Mouse (Mus musculus): ENCODE results near the gene Map3k3. TPM values are rescaled to one million over a fixed set of nuclear protein-coding genes. Genes with fewer than 3 reads are reported as not detected.
A peak's percentile ranks its signal among the peaks of the same experiment; 100 is the strongest.

Map3k3 gene
- 15.0 and 23.5 TPM in 2 replicates for polyA plus RNA-seq (2012; rRNA removed)

DNA sequence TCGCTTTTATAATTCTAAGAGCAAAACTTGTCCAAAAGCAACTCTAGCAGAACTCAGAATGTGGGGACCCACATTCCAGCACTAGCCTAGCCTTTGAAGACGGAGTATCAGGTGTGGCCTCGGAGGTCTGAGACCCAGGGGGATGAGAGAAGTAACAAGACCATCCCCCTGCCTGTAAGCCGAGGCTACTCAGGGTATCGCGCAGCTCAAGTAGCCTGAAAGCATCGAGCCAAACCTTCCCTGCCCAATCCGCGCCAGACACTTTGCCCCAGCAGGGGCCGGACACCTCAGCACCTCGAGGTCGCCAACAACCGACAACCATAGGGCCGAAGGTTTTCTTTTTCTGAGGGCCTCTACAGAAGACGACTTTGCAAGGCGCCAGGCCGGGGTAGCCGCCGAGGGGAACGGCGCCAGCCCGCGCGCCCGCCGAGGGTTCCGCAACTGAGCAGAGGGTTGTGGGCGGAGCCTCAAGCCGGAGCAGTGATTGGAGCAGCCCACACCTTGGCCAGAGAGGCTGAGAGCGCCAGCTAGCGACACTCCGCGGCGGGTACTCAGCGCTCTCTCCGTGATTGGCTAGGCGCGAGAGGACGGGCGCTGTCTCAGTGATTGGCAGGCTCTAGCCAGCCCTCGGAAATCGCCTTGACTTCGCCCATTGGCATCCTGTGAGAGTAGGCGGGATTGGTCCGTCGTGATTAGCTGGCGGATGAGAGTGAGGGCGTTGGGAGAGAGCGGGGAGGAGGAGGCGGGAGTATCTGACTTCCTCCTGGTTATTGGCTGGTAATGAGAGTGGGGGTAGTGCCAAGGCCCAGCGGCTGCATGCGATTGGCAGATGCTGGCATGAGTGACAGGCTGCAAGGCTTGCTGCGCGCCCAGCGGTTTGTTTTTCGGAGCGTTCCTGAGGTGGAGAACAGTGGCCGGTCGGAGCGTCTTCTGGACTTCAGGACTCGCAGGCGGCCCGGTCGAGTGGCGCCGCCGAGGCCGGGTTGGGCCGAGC is at the start of gene Map3k3:
Gene Map3k3, plus strand, starts transcription at position 906 of the 994 bp plus-strand sequence.
- DNase-seq (ENCODE audit: low read depth, low spot score) = peak; percentile 99
- WGBS = under 1% methylated on average over 69 of the region's 69 CpGs

DNA sequence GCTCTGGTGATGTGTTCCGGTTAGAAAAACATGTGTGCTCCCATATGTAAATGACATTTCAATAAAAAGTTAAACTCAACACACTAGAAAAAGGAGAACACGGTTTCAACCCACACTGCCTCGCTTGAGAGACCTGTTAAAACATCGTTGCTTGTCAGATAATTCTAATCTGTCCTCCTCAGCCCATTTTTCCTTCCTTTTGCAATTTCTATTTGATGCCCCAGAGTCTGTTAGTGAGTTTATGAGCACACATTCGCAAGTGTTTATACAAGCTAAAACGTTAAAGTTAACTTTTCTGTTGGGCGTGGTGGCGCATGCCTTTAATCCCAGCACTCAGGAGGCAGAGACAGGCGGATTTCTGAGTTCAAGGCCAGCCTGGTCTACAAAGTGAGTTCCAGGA is 49.4 kb upstream of the Map3k3 start:
- no peak for DNase-seq (ENCODE audit: low read depth, low spot score)
- 72% methylated on average over 9 of the region's 9 CpGs for WGBS

DNA sequence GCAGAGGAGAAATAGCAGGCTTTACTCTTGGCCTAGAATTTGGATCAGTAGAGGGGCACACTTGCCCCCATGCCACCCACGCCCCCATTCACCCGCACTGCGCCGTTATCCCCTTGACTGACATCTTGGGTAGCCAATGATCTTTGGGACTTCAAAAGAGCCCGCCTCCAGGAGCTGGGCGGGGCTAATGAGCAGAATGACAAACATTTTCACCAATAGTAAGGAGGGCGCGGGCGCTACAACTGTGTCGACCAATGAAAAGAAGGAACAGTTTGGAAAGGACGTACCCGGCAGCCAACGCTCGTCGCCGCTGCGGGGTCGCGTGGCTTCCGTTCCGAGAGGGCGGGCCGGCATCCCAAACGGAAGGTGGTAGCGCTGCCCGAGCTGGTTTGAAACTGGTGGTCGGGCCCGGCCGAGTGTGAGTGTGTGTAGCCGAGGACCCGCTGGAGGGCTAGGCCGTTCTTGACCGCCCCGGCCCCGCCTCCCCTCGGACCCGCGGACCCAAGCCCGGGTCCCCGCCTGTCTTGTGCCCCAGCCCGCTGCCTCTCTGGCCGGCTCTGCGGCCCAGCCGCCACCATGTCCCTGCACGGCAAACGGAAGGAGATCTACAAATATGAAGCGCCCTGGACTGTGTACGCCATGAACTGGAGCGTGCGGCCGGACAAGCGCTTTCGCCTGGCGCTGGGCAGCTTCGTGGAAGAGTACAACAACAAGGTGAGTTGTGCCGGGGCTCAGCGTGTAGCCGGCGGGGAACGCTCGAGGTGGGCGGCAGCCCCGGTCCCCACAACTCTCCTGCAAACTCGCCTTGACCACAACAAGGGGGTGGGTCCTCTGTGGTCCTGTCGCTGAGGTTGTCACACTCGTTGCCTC is 47.6 kb upstream of the Map3k3 start, which contains the start of gene Dcaf7:
Gene Dcaf7, plus strand, starts transcription at position 325 of the 870 bp plus-strand sequence.
- DNase-seq (ENCODE audit: low read depth, low spot score) = peak; percentile 85
- WGBS = under 1% methylated on average over 66 of the region's 66 CpGs

DNA sequence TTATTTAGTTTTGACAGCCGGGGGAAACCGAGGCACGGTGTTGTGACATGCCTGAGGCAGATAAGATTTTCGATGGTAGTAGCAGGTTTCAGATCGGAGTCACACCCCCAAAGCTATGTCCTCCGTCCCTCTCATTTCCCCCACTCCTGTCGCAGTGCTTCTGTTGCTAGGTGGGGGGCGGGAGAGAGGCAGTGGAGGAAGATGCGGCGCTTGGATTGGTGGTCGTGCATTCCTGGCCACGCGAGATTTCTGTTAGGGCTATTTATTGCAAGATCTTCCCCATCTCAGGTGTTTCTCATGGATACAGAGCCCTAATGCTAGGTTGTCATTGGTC is 47.0 kb upstream of the Map3k3 start:
- WGBS = under 1% methylated on average over 13 of the region's 13 CpGs
- DNase-seq (ENCODE audit: low read depth, low spot score) = no peak

DNA sequence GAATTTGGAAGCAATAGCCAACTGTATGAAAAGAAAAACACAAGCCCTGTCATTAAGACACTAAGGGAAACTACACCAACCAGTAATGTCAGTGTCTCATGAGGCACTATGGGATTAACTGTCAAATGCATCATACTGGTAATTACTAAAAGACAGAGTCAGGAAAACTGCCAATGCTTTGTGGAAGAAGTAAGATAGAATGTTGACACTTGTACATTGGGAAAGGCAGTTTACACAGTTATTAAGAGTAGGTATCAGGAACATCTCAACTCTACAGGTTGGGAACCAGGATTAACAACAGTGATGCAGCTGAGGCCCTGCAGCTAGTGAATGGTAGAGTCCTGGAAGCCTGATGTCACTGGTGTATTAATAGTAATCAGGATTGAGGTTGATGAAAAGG is 40.1 kb upstream of the Map3k3 start:
- DNase-seq (ENCODE audit: low read depth, low spot score) = no peak

DNA sequence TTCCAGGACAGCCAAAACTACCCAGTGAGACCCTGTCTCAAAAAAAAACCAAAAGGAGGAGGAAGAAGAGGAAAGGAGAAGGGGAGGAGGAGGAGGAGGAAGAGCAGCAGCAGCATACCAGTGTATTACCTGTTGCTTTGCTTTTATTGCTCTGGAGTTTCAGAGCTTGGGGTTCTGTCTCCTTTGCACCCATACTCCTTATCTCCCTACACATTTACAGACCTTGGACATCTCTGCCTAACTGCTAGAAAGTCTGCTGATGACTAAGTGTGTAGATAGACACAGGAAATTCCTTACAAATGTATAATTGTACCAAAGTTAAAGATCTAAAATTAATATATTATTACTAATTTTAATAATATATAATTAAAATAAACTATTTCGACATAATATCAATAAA is 39.2 kb upstream of the Map3k3 start:
- DNase-seq (ENCODE audit: low read depth, low spot score) = no peak

DNA sequence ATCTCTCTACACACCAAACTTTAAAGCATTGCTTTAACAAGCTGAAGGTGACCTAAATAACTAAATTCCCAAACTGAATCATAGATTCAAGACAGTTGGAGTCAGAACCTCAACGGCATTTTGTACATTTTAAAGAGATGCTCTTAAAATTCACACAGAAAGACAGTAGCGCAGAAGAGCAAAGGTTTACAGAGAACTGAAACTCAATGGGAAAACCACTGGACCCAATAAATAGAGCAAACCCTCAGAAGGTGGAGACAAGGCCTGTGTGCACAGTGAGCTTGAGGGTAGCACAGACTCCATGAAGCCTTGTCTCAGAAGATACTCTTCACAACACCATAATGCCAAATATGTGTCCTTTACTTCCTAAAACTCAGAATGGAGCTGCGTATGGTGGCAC is 38.6 kb upstream of the Map3k3 start:
- WGBS = 93% methylated on average over 3 of the region's 3 CpGs
- DNase-seq (ENCODE audit: low read depth, low spot score) = no peak

More for the DNA sequence above, 39.2 kb upstream of the Map3k3 start:
- WGBS = 91% methylated on average over 1 of the region's 1 CpGs

DNA sequence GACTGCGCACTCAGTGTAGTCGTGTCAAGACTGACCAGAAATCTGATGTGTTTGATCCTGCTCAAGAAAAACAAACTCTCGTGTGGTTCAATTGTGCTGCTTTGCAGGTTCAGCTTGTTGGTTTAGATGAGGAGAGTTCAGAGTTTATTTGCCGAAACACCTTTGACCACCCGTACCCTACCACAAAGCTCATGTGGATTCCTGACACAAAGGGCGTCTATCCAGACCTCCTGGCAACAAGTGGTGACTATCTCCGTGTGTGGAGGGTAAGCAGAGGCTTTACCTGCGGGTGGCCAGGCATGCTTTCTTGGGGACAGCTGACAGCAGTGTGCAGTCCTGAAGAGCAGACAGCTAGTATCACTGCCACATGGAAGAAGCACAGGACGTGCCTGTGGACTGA is 37.8 kb upstream of the Map3k3 start:
- DNase-seq (ENCODE audit: low read depth, low spot score) = no peak
- WGBS = 81% methylated on average over 9 of the region's 9 CpGs

DNA sequence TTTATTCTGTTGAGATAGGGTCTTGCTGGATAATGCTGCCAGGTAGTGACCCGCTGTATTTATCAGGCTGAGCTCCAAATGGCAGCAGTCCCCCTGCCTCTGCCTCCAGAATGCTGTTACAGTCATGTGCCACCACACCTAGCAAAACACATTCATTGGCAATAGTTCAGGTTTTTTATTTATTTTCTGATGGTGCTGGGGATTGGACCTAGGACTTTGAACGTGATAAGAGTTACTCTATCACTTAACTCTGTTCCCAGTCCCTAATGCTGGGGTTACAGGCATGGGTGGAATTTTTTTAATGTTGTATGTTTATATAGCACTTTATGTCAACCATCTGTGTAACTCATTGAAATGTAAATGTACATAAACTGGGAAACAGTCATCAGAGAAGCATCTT is 30.5 kb upstream of the Map3k3 start:
- WGBS = 33% methylated on average over 2 of the region's 2 CpGs
- DNase-seq (ENCODE audit: low read depth, low spot score) = no peak

DNA sequence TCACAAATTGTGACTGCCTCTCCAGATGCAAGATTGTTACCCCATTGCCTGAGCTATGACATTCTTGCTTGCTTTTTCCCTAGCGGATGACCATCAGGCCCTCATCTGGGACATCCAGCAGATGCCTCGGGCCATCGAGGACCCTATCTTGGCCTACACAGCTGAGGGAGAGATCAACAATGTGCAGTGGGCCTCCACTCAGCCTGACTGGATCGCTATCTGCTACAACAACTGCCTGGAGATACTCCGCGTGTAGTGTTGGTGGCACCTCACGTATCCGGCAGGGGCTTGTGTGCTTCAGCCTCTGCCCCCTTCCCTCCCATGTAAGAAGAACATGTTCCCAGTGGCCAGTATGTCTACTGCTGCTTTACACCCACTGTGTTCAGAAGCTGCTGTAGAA is 29.8 kb upstream of the Map3k3 start:
- WGBS = 95% methylated on average over 8 of the region's 8 CpGs
- DNase-seq (ENCODE audit: low read depth, low spot score) = no peak

DNA sequence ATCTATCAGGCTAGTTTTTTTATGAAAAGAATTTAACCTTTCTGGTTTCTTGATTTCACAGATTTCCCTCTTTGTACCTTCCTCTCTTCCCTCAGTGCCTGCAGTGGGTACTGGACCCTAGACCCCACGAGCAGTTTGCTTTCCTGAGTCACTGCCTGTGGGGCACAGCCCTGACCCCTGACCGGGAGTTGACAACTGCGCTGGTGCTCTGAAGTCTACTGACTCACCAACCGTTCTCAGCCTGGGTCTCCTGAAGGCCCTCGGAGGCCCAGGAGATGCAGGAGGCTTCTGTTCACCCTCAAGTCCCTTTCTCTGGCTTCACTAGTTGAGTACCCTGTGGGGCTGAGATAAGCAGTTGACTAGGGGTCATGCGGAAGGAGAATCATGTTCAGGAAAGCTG is 29.1 kb upstream of the Map3k3 start:
- WGBS = 88% methylated on average over 6 of the region's 6 CpGs
- no peak for DNase-seq (ENCODE audit: low read depth, low spot score)

DNA sequence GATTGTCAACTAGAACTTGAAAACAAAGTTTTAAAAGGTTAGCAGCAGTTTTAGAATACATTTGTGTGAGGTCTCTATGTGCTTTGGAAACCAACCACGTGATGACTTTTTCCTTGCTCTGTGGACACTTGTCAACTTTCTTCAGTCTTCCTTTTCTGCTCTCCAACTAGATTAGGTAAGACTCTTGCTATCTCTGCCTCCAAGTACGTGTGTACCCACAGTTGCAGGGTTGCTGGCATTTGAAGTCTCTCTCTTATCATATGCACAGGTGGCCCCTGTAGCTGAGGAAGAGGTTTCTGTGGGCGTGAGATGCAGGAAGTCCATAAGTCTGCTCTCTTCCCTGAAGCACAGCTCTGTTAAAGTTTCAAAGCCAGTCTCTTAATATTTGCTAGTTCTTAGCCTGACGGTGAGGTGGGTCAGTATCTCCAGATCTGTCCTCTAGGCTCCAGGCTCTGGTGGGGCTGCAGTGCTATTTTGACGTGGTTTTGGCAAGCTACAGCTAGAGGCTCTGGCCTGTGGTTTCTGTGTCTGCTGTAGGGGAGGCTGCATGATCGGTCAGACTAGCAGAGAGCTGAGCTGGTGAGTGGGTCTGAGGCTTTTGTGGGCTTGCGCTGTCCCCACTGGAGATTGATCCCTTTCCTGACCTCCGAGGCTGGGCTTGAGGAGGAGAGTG is 27.5 kb upstream of the Map3k3 start:
- 87% methylated on average over 8 of the region's 8 CpGs for WGBS
- no peak for DNase-seq (ENCODE audit: low read depth, low spot score)

DNA sequence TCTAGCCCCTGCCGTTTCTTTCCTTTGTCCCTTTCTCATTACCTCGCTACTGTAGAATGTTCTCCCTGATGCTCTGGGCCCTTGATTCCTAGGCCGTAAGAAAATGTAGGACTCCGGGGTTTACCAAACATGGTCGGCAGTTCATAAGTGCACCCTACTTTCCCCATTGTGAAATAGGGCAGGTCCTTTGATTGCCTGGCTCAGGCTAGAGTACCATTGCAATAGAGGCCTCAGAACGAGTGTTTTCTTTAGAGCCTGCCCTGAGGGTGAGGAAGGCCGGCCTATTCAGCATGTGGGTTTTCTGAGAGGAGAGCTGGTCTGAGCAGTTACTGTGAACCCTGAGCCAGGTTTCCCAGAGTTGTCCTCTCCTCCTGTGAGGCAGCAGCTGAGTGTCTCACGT is 26.4 kb upstream of the Map3k3 start:
- 76% methylated on average over 8 of the region's 8 CpGs for WGBS

DNA sequence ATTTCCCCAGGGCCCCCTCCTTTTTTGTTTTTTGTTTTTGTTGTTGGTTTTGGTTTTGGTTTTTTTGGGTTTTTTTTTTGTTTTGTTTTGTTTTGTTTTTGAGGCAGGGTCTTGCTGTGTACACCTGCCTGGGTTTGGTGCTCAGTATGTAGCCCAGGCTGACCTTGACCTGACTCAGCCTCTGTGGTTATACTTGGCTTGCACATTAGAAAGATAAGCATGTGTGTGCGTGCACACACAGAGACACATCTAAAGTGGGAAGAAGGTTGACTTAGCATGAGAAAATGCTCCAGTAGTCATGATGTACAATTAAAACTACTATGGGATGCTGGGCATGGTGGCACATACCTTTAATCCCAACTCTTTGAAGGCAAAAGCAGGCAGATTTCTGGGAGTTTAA is 23.9 kb upstream of the Map3k3 start:
- DNase-seq (ENCODE audit: low read depth, low spot score) = no peak
- 74% methylated on average over 1 of the region's 1 CpGs for WGBS

More for the DNA sequence above, 26.4 kb upstream of the Map3k3 start:
- DNase-seq (ENCODE audit: low read depth, low spot score) = no peak

DNA sequence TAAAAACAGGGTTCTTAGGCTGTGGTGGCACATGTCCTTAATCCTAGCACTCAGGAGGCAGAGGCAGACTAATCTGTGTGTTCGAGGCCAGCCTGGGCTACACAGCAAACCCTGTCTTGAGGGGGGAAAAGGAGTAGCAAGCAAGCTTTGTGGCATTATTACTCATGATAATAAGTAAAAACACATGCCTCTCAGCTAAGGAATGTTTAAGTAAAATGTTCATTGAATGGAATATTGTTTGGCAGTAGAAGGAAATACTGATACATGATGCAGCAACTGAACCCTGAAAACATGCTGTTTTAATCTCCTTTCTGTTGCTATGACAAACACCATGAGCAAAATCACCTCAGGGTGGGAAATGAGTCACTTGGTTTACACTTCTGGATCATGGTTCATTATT is 23.1 kb upstream of the Map3k3 start:
- DNase-seq (ENCODE audit: low read depth, low spot score) = no peak
- WGBS = 84% methylated on average over 1 of the region's 1 CpGs

DNA sequence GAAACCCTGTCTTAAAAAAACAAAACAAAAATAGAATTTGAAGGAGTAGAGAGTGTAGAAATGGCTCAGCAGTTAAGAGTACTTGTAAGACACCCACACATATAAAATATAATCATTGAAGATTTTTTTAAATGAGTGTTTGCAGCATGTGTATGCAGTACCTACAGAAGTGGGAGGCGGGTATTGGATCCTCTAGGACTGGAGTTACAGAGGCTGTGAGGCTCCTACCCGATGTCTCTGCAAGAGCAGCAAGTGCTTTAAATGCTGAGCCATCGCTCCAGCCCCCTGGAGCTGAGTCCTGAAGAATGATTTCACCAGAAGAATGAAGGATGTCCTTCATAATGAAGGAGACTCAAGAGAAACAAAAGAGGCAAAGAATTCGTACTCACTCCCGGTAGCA is 20.7 kb upstream of the Map3k3 start:
- no peak for DNase-seq (ENCODE audit: low read depth, low spot score)
- WGBS = 91% methylated on average over 5 of the region's 5 CpGs

DNA sequence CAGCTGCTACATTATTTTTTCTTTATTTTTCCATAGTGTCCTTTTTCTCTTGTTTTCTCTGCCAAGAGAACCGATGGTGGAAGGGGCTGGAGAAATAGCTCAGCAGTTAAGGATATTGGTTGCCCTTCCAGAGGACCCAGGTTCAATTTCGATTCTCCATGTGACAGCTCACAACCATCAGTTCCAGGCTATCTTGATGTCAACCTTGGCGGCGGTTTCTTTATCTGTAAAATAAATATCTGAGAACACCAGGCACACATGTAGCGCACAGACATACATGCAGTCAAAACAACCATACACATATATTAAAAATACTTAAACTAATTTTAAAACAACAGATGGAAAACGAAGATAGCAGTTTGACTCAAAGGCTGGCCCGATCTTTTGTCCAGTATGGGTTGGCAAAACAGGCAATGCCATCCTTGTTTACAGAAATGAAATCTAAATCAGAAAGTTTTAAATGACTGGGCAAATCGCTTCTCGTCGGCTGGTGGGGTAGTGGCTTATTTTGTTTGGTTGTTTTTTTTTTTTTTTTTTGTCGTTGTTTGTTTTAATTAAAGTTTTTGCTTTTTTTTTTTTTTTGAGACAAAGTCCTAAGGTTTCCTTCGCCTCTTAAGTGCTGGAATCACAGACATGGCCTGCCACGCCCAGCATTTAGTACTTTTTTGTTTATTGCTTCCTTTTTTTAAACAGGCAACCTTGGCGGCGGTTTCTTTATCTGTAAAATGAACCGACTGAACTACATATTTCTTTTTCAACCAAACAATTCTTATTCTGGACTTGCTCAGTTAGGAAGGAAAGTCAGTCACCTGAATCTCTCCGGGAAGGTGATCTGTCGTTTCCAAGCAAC is 19.1 kb upstream of the Map3k3 start:
- DNase-seq (ENCODE audit: low read depth, low spot score) = no peak
- WGBS = 29% methylated on average over 18 of the region's 18 CpGs

DNA sequence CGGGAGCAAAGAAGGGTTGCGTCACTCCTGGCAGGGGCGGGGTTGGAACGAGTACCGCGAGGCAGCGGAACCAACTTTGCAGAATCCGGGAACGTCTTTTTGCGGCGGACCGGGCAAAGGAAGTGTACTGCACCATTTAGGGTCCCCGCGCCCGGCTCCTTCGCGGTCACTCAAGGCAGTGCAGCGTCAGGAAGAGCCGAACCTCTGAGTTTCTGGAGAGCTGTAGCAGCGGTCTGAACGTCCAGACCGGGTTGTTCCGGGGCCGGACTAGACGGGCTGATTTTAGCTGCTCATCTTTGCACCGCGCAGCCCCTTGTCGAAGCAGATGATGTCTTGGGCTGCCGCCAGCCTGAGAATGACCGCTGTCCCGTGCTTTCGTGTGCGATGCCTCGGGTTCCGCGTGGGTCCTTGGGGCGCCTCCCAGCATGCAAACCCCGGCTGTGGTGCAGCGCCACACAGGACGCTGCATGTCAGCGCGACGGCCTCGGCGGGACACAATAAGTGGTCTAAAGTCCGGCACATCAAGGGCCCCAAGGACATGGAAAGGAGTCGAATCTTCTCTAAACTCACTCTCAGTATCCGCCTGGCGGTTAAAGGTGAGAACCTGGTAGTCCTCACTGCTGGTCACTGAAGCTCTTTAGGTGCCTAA is 18.4 kb upstream of the Map3k3 start, which contains the start of gene Taco1:
Gene Taco1, plus strand, starts transcription at position 139 of the 649 bp plus-strand sequence.
- DNase-seq (ENCODE audit: low read depth, low spot score) = peak; percentile 92
- WGBS = under 1% methylated on average over 49 of the region's 49 CpGs

Data from large intestine, adult 2 months (tissue).